Mouse (Mus musculus): ENCODE data around the gene Sphk2. TPM values are rescaled to one million over a fixed set of nuclear protein-coding genes. Genes with fewer than 3 reads are reported as not detected.

Sphk2 gene
- total and polyA plus RNA-seq, 2 experiments from 2014 or later = 15.8 to 23.5 TPM

DNA sequence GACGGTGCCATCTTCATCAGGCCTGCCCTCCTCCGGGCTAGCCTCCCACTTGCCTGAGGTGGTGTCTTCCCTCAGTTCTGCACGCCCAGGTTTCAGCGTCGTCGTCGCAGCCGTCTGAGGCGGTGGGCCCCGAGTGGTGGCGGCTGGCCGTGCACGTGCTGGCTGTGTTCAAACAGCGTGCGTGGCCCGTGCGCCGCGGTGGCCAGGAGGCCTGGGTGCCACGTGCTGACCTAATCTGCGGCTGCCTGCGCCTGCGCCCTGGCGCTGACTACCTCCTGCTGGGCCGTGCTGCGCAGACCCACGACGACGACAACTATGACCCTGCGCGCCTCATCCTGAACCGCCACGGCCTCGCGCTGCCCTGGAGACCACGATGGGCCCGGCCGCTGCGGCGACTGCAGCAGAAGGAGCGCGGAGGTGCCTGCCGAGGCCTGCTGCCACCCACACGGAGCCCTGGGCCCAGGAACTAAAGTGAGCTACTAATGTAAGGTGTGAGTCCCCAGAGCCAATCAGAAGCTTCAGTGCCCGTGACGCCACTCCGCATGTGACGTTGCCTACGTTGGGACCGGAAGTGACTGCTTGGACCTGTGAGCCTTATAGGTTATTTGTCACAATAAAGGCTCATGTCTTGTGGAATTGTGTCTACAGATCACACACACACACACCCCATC lies 23.7 kb downstream of the Sphk2 start, which contains the start of gene Sec1:
TSS of gene Sec1 (minus strand) at position 482 of the 671 bp plus-strand sequence.
- no peak for TF ChIP-seq CTCF (IDR thresholded peaks at IDR 0.05)
- H3K9me3 ChIP-seq (ENCODE audit: low read length) = no peaks in the 10 kb centered on the region
- no peaks in the 10 kb centered on the region for H3K27me3 ChIP-seq (ENCODE audit: insufficient read depth, low read length)
- ATAC-seq (ENCODE audit: low FRiP score) (no peak), DNase-seq (ENCODE audit: low spot score) (no peak)
- H3K4me1 ChIP-seq (ENCODE audit: insufficient read depth, low read length) = peaks cover 8% of the 10 kb centered on the region; the same call in 1 of the 2 replicates
- H3K36me3 ChIP-seq (ENCODE audit: insufficient read depth, low read length) = no peaks in the 10 kb centered on the region
- no peak within 1 kb of the TSS for H3K4me3 ChIP-seq (ENCODE audit: low read depth, low read length)
- no peak within 1 kb of the TSS for H3K4me2 ChIP-seq (ENCODE audit: low read depth, low read length, poor library complexity, severe bottlenecking)
- 92% methylated on average over 50 of the region's 50 CpGs for WGBS
- no peak within 1 kb of the TSS for H3K27ac ChIP-seq (ENCODE audit: low read depth, low read length)
- no peak within 1 kb of the TSS for H3K9ac ChIP-seq (replicated peaks; ENCODE audit: low read length, poor library complexity, severe bottlenecking)

DNA sequence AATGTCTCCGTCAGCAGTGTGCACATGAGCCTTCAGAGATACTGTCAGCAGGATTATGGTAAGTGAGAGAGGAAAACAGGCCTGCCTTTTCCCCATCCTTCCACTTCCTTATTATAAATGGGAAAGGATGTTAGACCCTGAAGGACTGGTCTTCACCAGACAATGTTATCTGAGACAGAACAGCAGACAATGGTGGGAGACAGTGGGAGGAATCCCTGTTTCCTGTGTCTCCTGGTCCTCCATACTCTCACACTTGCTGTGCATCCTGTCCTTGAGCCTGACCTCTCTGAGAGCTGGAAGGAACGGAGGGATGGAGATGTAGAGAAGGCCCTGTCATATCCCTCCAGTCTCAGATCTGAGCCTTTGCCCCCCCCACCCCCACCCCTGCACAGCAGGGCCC lies 25.4 kb downstream of the Sphk2 start:
- H3K27ac ChIP-seq (ENCODE audit: low read depth, low read length) = no peak overlapping the region
- H3K9ac ChIP-seq (replicated peaks; ENCODE audit: low read length, poor library complexity, severe bottlenecking) = no peak overlapping the region
- no peak overlapping the region for H3K4me3 ChIP-seq (ENCODE audit: low read depth, low read length)
- WGBS = 77% methylated on average over 2 of the region's 2 CpGs
- H3K4me2 ChIP-seq (ENCODE audit: low read depth, low read length, poor library complexity, severe bottlenecking) = no peak overlapping the region
- H3K9me3 ChIP-seq (ENCODE audit: low read length) = no peaks in the 10 kb centered on the region
- H3K27me3 ChIP-seq (ENCODE audit: insufficient read depth, low read length) = no peaks in the 10 kb centered on the region
- H3K36me3 ChIP-seq (ENCODE audit: insufficient read depth, low read length) = no peaks in the 10 kb centered on the region
- DNase-seq (ENCODE audit: low spot score) (no peak), ATAC-seq (ENCODE audit: low FRiP score) (no peak)
- TF ChIP-seq CTCF (IDR thresholded peaks at IDR 0.05) = no peak
- no peaks in the 10 kb centered on the region for H3K4me1 ChIP-seq (ENCODE audit: insufficient read depth, low read length)

DNA sequence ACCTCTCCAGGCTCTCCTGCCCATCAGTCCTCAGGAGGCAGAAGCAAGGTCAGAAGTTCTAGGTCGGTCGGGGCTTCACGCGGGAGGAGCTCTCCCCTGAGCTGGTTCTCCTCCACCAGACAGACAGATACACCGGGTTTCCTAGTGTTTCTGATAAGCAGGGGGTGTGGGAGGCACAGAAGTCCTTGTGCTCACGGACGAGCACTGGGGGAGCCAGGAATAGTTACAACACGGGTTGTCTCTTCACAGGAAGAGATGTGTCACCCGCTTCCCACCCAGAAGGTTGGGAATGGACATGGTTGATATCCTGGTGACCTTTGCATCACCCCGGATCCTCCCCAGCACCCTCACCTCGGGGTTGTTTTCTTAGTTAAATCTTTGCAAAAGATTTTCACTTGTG lies 28.0 kb downstream of the Sphk2 start:
- no peaks in the 10 kb centered on the region for H3K36me3 ChIP-seq (ENCODE audit: insufficient read depth, low read length)
- H3K4me1 ChIP-seq (ENCODE audit: insufficient read depth, low read length) = no peaks in the 10 kb centered on the region
- DNase-seq (ENCODE audit: low spot score) (no peak), ATAC-seq (ENCODE audit: low FRiP score) (no peak)
- no peak overlapping the region for H3K4me2 ChIP-seq (ENCODE audit: low read depth, low read length, poor library complexity, severe bottlenecking)
- H3K9me3 ChIP-seq (ENCODE audit: low read length) = no peaks in the 10 kb centered on the region
- no peak overlapping the region for H3K27ac ChIP-seq (ENCODE audit: low read depth, low read length)
- WGBS = 75% methylated on average over 11 of the region's 11 CpGs
- no peak for TF ChIP-seq CTCF (IDR thresholded peaks at IDR 0.05)
- H3K27me3 ChIP-seq (ENCODE audit: insufficient read depth, low read length) = no peaks in the 10 kb centered on the region
- no peak overlapping the region for H3K4me3 ChIP-seq (ENCODE audit: low read depth, low read length)
- no peak overlapping the region for H3K9ac ChIP-seq (replicated peaks; ENCODE audit: low read length, poor library complexity, severe bottlenecking)

DNA sequence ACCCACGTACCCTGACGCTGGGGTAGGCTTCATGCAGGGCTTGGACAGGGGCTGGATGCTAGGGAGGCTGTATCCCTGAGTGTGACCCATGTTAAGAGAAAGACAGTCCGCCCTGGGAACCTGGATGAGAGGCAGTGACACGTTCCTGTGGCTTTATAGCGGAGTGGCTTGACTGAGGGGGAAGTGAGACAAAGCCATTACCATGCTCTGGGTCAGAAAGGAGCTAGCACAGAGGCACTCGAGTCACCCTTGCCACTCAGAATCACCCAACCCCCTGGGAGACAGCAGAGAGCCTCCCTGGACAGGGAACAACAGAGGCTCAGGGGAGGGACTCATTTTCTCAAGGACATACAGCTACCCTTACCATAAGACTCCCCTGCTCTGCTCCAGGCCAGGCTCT lies 28.7 kb downstream of the Sphk2 start:
- Histone ChIP-seq H3K4me3 (ENCODE audit: low read depth, low read length) (no peak overlapping the region), H3K9me3 (ENCODE audit: low read length) (no peaks in the 10 kb centered on the region), H3K9ac (replicated peaks; ENCODE audit: low read length, poor library complexity, severe bottlenecking) (no peak overlapping the region), H3K36me3 (ENCODE audit: insufficient read depth, low read length) (no peaks in the 10 kb centered on the region), H3K4me2 (ENCODE audit: low read depth, low read length, poor library complexity, severe bottlenecking) (no peak overlapping the region), H3K27ac (ENCODE audit: low read depth, low read length) (no peak overlapping the region), H3K27me3 (ENCODE audit: insufficient read depth, low read length) (no peaks in the 10 kb centered on the region), H3K4me1 (ENCODE audit: insufficient read depth, low read length) (no peaks in the 10 kb centered on the region)
- no peak for TF ChIP-seq CTCF (IDR thresholded peaks at IDR 0.05)
- ATAC-seq (ENCODE audit: low FRiP score) (no peak), DNase-seq (ENCODE audit: low spot score) (no peak)
- WGBS = 68% methylated on average over 6 of the region's 6 CpGs

DNA sequence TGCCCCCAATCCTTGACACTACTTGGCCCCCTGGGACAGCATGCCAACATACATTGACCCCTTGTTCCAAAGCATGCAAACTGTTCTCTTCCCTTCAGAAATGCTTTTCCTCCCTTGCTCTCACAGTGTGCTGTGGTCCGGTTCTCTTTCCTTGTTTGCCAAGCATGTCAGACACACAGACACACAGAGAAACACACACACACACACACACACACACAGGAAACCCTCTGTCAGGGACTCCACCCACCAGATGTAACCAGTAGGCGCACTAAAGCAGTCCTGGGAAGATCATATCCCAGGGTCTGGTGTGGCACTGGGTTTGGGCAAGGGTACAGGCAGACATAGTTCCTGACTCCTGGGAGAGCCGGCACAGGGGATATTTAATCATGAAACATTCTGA lies 31.0 kb downstream of the Sphk2 start:
- 71% methylated on average over 3 of the region's 3 CpGs for WGBS
- H3K4me2 ChIP-seq (ENCODE audit: low read depth, low read length, poor library complexity, severe bottlenecking) = no peak overlapping the region
- no peak overlapping the region for H3K4me3 ChIP-seq (ENCODE audit: low read depth, low read length)
- H3K27me3 ChIP-seq (ENCODE audit: insufficient read depth, low read length) = no peaks in the 10 kb centered on the region
- ATAC-seq (ENCODE audit: low FRiP score) (no peak), DNase-seq (ENCODE audit: low spot score) (no peak)
- H3K36me3 ChIP-seq (ENCODE audit: insufficient read depth, low read length) = no peaks in the 10 kb centered on the region
- TF ChIP-seq CTCF (IDR thresholded peaks at IDR 0.05) = no peak
- H3K27ac ChIP-seq (ENCODE audit: low read depth, low read length) = no peak overlapping the region
- no peak overlapping the region for H3K9ac ChIP-seq (replicated peaks; ENCODE audit: low read length, poor library complexity, severe bottlenecking)
- H3K4me1 ChIP-seq (ENCODE audit: insufficient read depth, low read length) = no peaks in the 10 kb centered on the region
- H3K9me3 ChIP-seq (ENCODE audit: low read length) = no peaks in the 10 kb centered on the region

DNA sequence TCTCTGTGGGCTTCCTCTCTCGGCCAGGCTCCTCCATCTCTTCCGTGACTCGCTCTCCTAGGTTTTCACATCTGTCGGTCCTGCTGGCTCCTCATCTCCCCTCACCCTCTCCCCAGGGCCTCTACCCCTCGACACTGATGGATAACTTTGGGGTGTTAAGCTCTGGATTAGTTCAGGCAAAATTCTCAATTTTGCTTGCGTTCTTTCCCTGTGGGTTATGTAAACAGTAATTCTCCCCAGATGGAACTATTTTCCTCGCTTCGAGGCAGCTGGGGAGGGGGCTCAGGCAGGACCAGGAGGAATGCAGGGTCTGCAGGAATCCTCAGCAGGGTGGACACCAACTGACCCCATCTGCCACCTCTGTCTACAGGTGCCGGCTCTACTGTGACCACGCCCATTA lies 32.0 kb downstream of the Sphk2 start:
- ATAC-seq (ENCODE audit: low FRiP score) = no peak
- no peak for TF ChIP-seq CTCF (IDR thresholded peaks at IDR 0.05)
- Histone ChIP-seq H3K27ac (ENCODE audit: low read depth, low read length) (no peak overlapping the region), H3K4me3 (ENCODE audit: low read depth, low read length) (no peak overlapping the region), H3K9me3 (ENCODE audit: low read length) (no peaks in the 10 kb centered on the region), H3K36me3 (ENCODE audit: insufficient read depth, low read length) (no peaks in the 10 kb centered on the region), H3K27me3 (ENCODE audit: insufficient read depth, low read length) (no peaks in the 10 kb centered on the region), H3K4me1 (ENCODE audit: insufficient read depth, low read length) (no peaks in the 10 kb centered on the region), H3K4me2 (ENCODE audit: low read depth, low read length, poor library complexity, severe bottlenecking) (no peak overlapping the region), H3K9ac (replicated peaks; ENCODE audit: low read length, poor library complexity, severe bottlenecking) (no peak overlapping the region)
- no peak for DNase-seq (ENCODE audit: low spot score)
- 65% methylated on average over 10 of the region's 10 CpGs for WGBS
